Mouse (Mus musculus) forebrain, embryonic 12.5 days (tissue): ENCODE measurements around the gene Unc5cl. TPM values are rescaled to one million over a fixed set of nuclear protein-coding genes. Genes with fewer than 3 reads are reported as not detected.
"Not testable (repeated sequence)": the region's sequence is repeated elsewhere in the genome, so short reads cannot be mapped to it uniquely, and the experiment has no call there.

ENCODE experiments used
- ATAC-seq: fragments of 200-750 bp; cut with Nextera tagmentation; 2 replicates; pipeline ENCODE4 v1.8.0; 2017; ENCODE audit warnings: moderate TSS enrichment; ENCODE audit not compliant: low FRiP score
- H3K27ac ChIP-seq: fragments of 300-500 bp; sonication (generic); 2 replicates; pipeline ENCODE4 v1.5.1; 2016; ENCODE audit warnings: mild to moderate bottlenecking
- H3K27me3 ChIP-seq: fragments of 300-500 bp; sonication (generic); 2 replicates; pipeline ENCODE4 v1.6.1; 2016; ENCODE audit warnings: mild to moderate bottlenecking
- H3K36me3 ChIP-seq: fragments of 300-500 bp; sonication (generic); replicated peaks from 2 replicates; pipeline ENCODE4 v1.6.1; 2016; ENCODE audit warnings: mild to moderate bottlenecking
- H3K4me1 ChIP-seq: fragments of 300-500 bp; sonication (generic); 2 replicates; pipeline ENCODE4 v1.6.1; 2016
- H3K4me2 ChIP-seq: fragments of 300-500 bp; sonication (generic); 2 replicates; pipeline ENCODE4 v1.6.1; 2016; ENCODE audit warnings: mild to moderate bottlenecking, moderate library complexity
- H3K4me3 ChIP-seq: fragments of 300-500 bp; sonication (generic); replicated peaks from 2 replicates; pipeline ENCODE4 v1.5.1; 2016; ENCODE audit warnings: mild to moderate bottlenecking
- H3K9ac ChIP-seq: fragments of 300-500 bp; sonication (generic); 2 replicates; pipeline ENCODE4 v1.6.1; 2016; ENCODE audit warnings: mild to moderate bottlenecking
- H3K9me3 ChIP-seq: fragments of 300-500 bp; sonication (generic); 2 replicates; pipeline ENCODE4 v1.6.1; 2016
- WGBS: fragments of 180-500 bp; shearing (Covaris S2); methylation state at CpG from one replicate; pipeline ENCODE4 v1.1.7; 2016; 5-methylcytosine and 5-hydroxymethylcytosine counted together
- polyA plus RNA-seq: library from polyadenylated mRNA; unstranded; fragments of >200 nt; fragmentation: Nextera tagmentation; extraction: Ambion mirVana; gene quantifications from 2 replicates; pipeline ENCODE4 v1.2.1, GENCODE M21; 2016

The Unc5cl gene
- polyA plus RNA-seq, 1 experiment from 2014 or later, result 0.10 TPM

DNA sequence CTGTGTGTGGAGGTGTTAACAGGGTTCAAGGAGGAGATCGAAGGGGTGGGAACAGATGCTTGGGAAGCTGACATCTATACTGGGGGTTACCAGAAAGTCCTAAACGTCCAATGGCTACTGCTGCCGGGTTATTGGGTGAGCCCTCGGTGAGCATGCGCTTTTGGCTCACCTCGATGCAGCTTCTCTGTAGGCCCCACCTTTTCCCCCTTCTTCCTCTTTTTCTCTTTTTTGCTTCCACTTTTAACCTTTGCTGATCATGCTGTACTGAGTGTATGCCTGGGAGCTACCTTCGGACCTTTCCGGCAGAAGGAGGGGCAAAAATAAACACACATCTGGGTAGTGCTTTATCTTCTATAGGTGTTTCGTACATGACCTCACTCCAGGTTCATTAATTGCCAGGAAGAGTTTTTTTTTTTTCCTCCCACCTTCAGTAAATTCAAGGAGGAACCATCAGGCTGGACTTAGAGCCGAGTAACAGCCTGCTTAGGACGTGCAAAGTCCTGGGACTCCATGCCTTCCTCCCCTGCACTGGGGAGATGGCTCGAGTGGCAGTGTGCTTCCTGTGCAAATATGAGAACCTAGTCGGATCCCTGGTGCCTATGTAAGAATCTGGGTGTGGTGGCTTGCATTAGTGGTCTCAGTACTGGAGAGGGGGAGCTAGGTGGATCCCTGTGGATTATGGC lies 3.4 kb downstream of the Unc5cl start:
- Histone ChIP-seq H3K27me3 (no peaks in the 10 kb centered on the region), H3K9ac (no peak overlapping the region), H3K36me3 (no peaks in the 10 kb centered on the region), H3K4me2 (no peak overlapping the region), H3K27ac (no peak overlapping the region), H3K4me3 (no peak overlapping the region), H3K9me3 (no peaks in the 10 kb centered on the region), H3K4me1 (no peaks in the 10 kb centered on the region)
- ATAC-seq, result no peak
- 89% methylated on average over 13 of the region's 13 CpGs for WGBS

DNA sequence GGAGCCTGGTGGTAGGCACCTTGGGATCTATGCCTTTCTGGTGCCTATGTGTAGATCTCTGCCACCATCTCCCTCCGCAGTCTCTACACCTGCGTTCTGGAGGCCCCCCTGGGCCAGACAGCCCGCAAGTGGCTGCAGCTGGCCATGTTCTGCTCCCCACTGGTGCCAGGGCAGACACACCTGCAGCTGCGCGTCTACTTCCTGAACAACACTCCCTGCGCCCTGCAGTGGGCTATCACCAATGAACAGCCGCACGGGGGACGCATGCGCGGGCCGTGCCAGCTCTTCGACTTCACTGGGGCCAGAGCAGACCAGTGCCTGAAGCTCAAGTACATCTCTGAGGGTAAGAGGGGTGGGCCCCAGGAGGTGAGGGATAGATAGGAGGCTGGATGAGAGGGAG lies 7.4 kb downstream of the Unc5cl start:
- Histone ChIP-seq H3K9ac (no peak overlapping the region), H3K36me3 (no peaks in the 10 kb centered on the region), H3K9me3 (no peaks in the 10 kb centered on the region), H3K4me1 (0 out of 2 replicates have a peak, but pooled peaks cover 3% of the 10 kb centered on the region), H3K27me3 (peaks cover 7% of the 10 kb centered on the region), H3K4me2 (no peak overlapping the region), H3K4me3 (no peak overlapping the region), H3K27ac (no peak overlapping the region)
- WGBS, result 98% methylated on average over 13 of the region's 13 CpGs
- no peak for ATAC-seq

- Histone ChIP-seq H3K27ac (no peak overlapping the region), H3K27me3 (peaks cover 10% of the 10 kb centered on the region)
- WGBS, result 84% methylated on average over 4 of the region's 4 CpGs
Measured at GRCm38 (mm10) chr17:48463391-48463790, 8.7 kb downstream of the Unc5cl start.

DNA sequence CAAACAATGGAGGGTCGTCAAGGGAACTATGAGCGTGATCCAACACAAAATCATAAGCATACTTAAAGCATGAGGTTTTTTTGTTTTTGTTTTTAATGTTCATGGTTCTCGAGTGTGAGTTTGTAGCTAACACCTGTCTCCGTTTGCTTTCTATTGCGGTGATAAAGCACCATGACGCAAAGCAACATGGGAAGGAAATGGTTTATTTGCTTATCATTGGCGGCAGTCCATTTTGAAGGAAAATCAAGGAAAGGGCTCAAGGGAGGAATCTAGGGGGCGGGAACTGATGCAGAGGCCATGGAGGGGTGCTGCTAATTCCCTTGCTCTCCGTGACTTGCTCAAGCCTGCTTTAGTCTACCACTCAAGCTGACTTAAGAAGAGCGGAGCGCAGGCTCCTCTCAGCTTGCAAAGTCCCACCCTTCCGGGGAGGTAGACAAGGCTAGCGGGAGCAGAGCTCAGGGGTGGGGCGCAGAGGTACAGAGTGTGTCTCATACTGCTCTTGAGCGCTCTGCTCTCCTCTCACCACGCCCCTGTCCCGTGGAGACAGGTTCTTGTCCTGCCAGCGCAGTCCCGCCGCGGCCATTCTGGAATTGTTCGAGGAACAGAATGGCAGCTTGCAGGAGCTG lies 12.2 kb downstream of the Unc5cl start:
- peak overlapping the region; percentile 40 for H3K4me2 ChIP-seq
- WGBS, result 40% methylated on average over 22 of the region's 22 CpGs

More at GRCm38 (mm10) chr17:48463391-48463790, 8.7 kb downstream of the Unc5cl start:
- no peak overlapping the region for H3K4me2 ChIP-seq
- H3K36me3 ChIP-seq, result no peaks in the 10 kb centered on the region
- no peak overlapping the region for H3K4me3 ChIP-seq
- peaks cover 13% of the 10 kb centered on the region; the same call in 1 of the 2 replicates for H3K4me1 ChIP-seq
- no peak overlapping the region for H3K9ac ChIP-seq
- no peaks in the 10 kb centered on the region for H3K9me3 ChIP-seq
- no peak for ATAC-seq

DNA sequence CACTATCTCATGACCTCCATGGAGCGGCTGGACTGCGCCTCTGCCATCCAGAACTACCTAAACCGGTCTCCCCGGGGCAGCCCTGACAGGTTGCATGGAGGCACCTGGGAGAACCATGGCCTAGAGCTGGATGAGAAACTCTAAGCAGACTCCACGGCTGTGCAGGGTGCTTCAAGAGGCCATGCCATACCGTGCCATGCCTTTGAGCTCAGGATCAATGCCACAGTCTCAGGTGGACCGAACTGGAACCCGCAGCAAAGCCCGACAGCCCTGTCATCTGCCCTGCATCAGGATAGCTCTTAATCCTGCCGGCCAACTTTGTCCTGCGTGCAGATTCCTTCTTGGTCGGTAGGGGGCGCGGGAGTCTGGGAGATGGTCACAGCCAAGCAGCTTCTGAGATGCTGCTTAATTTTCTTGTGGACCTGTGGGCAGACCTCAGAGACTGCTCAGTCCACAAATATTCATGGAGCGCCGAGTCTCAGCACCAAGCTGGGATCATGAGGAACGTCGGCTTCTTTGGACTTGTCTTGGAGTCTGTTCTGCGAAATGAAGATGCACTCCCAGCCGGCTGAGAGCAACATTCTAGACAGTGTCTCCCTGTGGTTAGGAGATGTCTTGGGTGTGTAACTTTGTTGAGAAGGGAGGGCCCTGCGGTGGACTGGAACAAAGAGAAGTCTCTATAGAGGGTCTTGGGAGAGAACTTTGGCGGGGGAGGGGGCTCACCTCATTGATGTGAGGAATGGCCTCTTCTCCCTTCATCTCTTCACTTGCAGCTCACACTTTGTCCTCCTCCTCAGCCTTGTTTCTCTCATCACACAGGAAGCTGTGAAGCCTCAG lies 12.9 kb downstream of the Unc5cl start:
- no peaks in the 10 kb centered on the region for H3K9me3 ChIP-seq
- H3K4me3 ChIP-seq, result no peak overlapping the region
- no peak overlapping the region for H3K9ac ChIP-seq
- 13% methylated on average over 22 of the region's 22 CpGs for WGBS
- peaks cover 13% of the 10 kb centered on the region for H3K4me1 ChIP-seq
- no peak overlapping the region for H3K27ac ChIP-seq
- no peaks in the 10 kb centered on the region for H3K36me3 ChIP-seq
- peak; percentile 76 for ATAC-seq
- H3K27me3 ChIP-seq, result peaks cover 10% of the 10 kb centered on the region
- H3K4me2 ChIP-seq, result peak overlapping the region; percentile 40

More for the DNA sequence above, 12.2 kb downstream of the Unc5cl start:
- no peaks in the 10 kb centered on the region for H3K9me3 ChIP-seq
- peaks cover 10% of the 10 kb centered on the region for H3K27me3 ChIP-seq
- ATAC-seq, result no peak
- H3K36me3 ChIP-seq, result no peaks in the 10 kb centered on the region
- no peak overlapping the region for H3K27ac ChIP-seq
- peaks cover 13% of the 10 kb centered on the region for H3K4me1 ChIP-seq
- H3K4me3 ChIP-seq, result no peak overlapping the region
- H3K9ac ChIP-seq, result no peak overlapping the region

- not testable (repeated sequence) for H3K27ac ChIP-seq, H3K36me3 ChIP-seq, ATAC-seq, H3K27me3 ChIP-seq, H3K4me2 ChIP-seq, H3K4me3 ChIP-seq, H3K9me3 ChIP-seq, H3K9ac ChIP-seq, H3K4me1 ChIP-seq
- 83% methylated on average over 6 of the region's 6 CpGs for WGBS
Measured at GRCm38 (mm10) chr17:48474282-48474681, 19.6 kb downstream of the Unc5cl start.

- no peak overlapping the region for H3K9ac ChIP-seq
- ATAC-seq, result no peak
- H3K4me2 ChIP-seq, result no peak overlapping the region
- H3K4me1 ChIP-seq, result no peaks in the 10 kb centered on the region
- H3K27ac ChIP-seq, result no peak overlapping the region
- H3K36me3 ChIP-seq, result no peaks in the 10 kb centered on the region
- H3K9me3 ChIP-seq, result no peaks in the 10 kb centered on the region
- H3K4me3 ChIP-seq, result no peak overlapping the region
- no peaks in the 10 kb centered on the region for H3K27me3 ChIP-seq
- 90% methylated on average over 8 of the region's 8 CpGs for WGBS
Measured at GRCm38 (mm10) chr17:48475444-48475843, 20.7 kb downstream of the Unc5cl start.

DNA sequence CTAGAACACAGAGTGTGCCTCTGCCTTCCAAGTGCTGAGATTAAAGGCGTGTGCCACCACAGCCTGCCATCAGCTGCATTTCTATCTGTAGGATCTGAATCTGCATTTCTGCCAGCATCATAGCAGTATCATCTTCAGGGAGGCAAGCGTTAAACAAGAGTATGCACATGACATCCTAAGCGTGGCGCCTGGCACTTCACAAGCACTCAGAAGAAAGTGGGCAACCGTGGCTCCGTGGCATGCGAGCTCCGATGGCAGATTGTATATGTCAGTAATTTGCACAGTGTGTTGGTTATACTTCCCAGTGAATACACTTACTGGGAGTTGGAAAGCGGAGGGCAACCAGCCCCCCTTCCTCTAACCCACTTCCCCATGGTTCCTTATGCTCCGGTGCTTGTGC lies 25.3 kb downstream of the Unc5cl start:
- H3K9me3 ChIP-seq, result no peaks in the 10 kb centered on the region
- WGBS, result 87% methylated on average over 10 of the region's 10 CpGs
- H3K4me2 ChIP-seq, result no peak overlapping the region
- no peaks in the 10 kb centered on the region for H3K27me3 ChIP-seq
- ATAC-seq, result no peak
- no peak overlapping the region for H3K9ac ChIP-seq
- no peak overlapping the region for H3K4me3 ChIP-seq
- no peaks in the 10 kb centered on the region for H3K4me1 ChIP-seq
- no peaks in the 10 kb centered on the region for H3K36me3 ChIP-seq
- no peak overlapping the region for H3K27ac ChIP-seq

GRCm38 (mm10) chr17:48483764-48484163 lies 29.1 kb downstream of the Unc5cl start:
- Histone ChIP-seq H3K4me1 (no peaks in the 10 kb centered on the region), H3K27ac (no peak overlapping the region), H3K27me3 (no peaks in the 10 kb centered on the region), H3K9ac (no peak overlapping the region), H3K4me3 (no peak overlapping the region), H3K36me3 (no peaks in the 10 kb centered on the region), H3K4me2 (no peak overlapping the region), H3K9me3 (no peaks in the 10 kb centered on the region)
- WGBS, result 87% methylated on average over 5 of the region's 5 CpGs
- no peak for ATAC-seq

- ATAC-seq, result no peak
- Histone ChIP-seq H3K4me2 (no peak overlapping the region), H3K27ac (no peak overlapping the region), H3K4me3 (no peak overlapping the region), H3K36me3 (no peaks in the 10 kb centered on the region), H3K9me3 (no peaks in the 10 kb centered on the region), H3K9ac (no peak overlapping the region), H3K27me3 (no peaks in the 10 kb centered on the region), H3K4me1 (no peaks in the 10 kb centered on the region)
- WGBS, result 87% methylated on average over 5 of the region's 5 CpGs
Measured at GRCm38 (mm10) chr17:48484191-48484590, 29.5 kb downstream of the Unc5cl start.

DNA sequence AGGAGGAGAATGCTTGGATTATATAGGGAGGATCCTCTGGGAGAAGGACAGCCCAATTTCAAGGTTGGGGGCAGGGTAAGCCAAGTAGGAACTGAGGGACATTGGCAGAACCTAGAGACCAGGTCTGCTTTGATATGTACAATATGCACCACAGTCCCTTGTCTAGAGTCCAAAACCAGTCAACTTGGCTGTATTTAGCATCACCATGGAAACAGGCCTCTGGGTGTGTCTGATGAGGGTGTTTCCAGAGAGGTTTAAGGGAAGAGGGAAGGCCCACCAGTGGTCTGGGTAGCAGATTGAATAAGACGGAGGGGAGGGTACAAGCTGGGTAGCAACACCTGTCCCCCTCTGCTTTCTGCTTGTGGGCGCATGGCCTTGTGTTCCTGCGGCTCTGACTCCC lies 34.8 kb downstream of the Unc5cl start:
- no peak for ATAC-seq
- H3K36me3 ChIP-seq, result no peaks in the 10 kb centered on the region
- 95% methylated on average over 3 of the region's 3 CpGs for WGBS

GRCm38 (mm10) chr17:48492621-48493020 lies 37.9 kb downstream of the Unc5cl start:
- Histone ChIP-seq H3K4me2 (no peak overlapping the region), H3K4me1 (0 out of 2 replicates have a peak, but pooled peaks cover 4% of the 10 kb centered on the region), H3K9me3 (no peaks in the 10 kb centered on the region), H3K9ac (no peak overlapping the region), H3K27ac (no peak overlapping the region), H3K36me3 (no peaks in the 10 kb centered on the region), H3K4me3 (no peak overlapping the region), H3K27me3 (no peaks in the 10 kb centered on the region)
- no peak for ATAC-seq
- 95% methylated on average over 8 of the region's 8 CpGs for WGBS

More for the DNA sequence above, 34.8 kb downstream of the Unc5cl start:
- H3K4me2 ChIP-seq, result no peak overlapping the region
- 0 out of 2 replicates have a peak, but pooled peaks cover 4% of the 10 kb centered on the region for H3K4me1 ChIP-seq
- H3K9ac ChIP-seq, result no peak overlapping the region
- no peaks in the 10 kb centered on the region for H3K27me3 ChIP-seq
- no peaks in the 10 kb centered on the region for H3K9me3 ChIP-seq
- no peak overlapping the region for H3K4me3 ChIP-seq
- H3K27ac ChIP-seq, result no peak overlapping the region
